Mouse (Mus musculus) E14TG2a.4 (cell line): ENCODE results near the gene Gstz1.

Experiments
- CTCF ChIP-seq: conservative IDR thresholded peaks from 2 replicates; pipeline ENCODE4 v1.5.1; 2014; ENCODE audit warnings: low read length
- NANOG ChIP-seq: IDR thresholded peaks from 2 replicates; pipeline ENCODE4 v1.6.1; 2014; ENCODE audit warnings: borderline replicate concordance, low read length, mixed read lengths

DNA sequence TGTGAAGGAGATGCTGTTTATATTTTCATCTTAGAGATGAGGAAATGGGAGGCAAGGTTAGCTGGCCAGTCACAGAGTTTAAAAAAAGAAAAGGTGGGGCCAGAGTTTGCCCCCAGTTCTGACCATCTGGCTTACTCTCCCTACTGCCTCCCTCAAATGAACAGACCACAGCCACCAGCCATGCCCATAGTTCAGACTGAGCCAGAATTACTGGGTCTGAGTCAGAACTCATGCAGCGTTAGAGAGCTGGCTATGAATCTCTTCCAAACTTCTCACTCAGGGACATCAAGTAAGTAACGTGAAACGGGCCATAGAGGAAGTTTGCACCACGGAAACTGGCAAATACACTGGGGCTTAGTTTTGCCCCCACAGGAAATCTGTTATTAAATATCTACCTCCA lies 42.2 kb upstream of the Gstz1 start:
- no peak for TF ChIP-seq CTCF
- TF ChIP-seq NANOG = no peak
